10 mouse cellular contexts compared by ENCODE assay signal in genomic region chr11:73326485-73326886, GRCm38 (mm10). TPM values are rescaled to one million over a fixed set of nuclear protein-coding genes. Genes with fewer than 3 reads are reported as not detected.
DNase-seq lines count a peak whose midpoint lies in the region; ATAC-seq and TF ChIP-seq lines count a peak whose summit lies in the region.
"Had no signal": no experiment of that assay in that cellular context is flagged by ENCODE, and none has a peak within 500 bp of the region (broad histone marks: within the 10 kb centered on the region; RNA-seq: fewer than 3 reads in every experiment).

No protein-coding gene starts in this region.

- no peak overlapping the region for H3K27ac ChIP-seq in midbrain, postnatal 0 days (ENCODE audit: low read depth, low read length)
- H3K27ac ChIP-seq in midbrain, embryonic 14.5 days (replicated peaks; ENCODE audit: low read depth, low read length), result no peak overlapping the region
- H3K27ac ChIP-seq in intestine, embryonic 14.5 days (ENCODE audit: low read depth), result no peak overlapping the region
- no peak overlapping the region for H3K27ac ChIP-seq in liver, embryonic 11.5 days (ENCODE audit: low read depth, low read length)
- H3K27ac ChIP-seq in stomach, postnatal 0 days (replicated peaks), result 0 out of 2 replicates have a peak overlapping the region, but pooled peaks have one; percentile 9
- H3K27ac ChIP-seq: heart, embryonic 13.5 days; neural tube, embryonic 12.5 days had no signal

- intact Hi-C loops in gastrocnemius, postnatal 36 days (cut with DNase I), result no loop called here

- H3K4me3 ChIP-seq in midbrain, postnatal 0 days (ENCODE audit: low read depth, low read length), result no peak overlapping the region
- no peak overlapping the region for H3K4me3 ChIP-seq in midbrain, embryonic 14.5 days (replicated peaks; ENCODE audit: low read depth, low read length)
- no peak overlapping the region for H3K4me3 ChIP-seq in intestine, embryonic 14.5 days (ENCODE audit: low read depth, low read length)
- H3K4me3 ChIP-seq in liver, embryonic 11.5 days (ENCODE audit: low read depth, low read length), result no peak overlapping the region
- 0 out of 2 replicates have a peak overlapping the region, but pooled peaks have one; percentile 5 for H3K4me3 ChIP-seq in stomach, postnatal 0 days (ENCODE audit: low read depth, low read length)
- H3K4me3 ChIP-seq: heart, embryonic 13.5 days; neural tube, embryonic 12.5 days had no signal

- H3K27me3 ChIP-seq in midbrain, postnatal 0 days (ENCODE audit: insufficient read depth, low read length), result no peaks in the 10 kb centered on the region
- H3K27me3 ChIP-seq in midbrain, embryonic 14.5 days (ENCODE audit: control insufficient read depth, insufficient read depth, low read length), result no peaks in the 10 kb centered on the region
- no peaks in the 10 kb centered on the region for H3K27me3 ChIP-seq in intestine, embryonic 14.5 days (replicated peaks; ENCODE audit: control insufficient read depth, insufficient read depth, low read length)
- H3K27me3 ChIP-seq in liver, embryonic 11.5 days (replicated peaks; ENCODE audit: control insufficient read depth, insufficient read depth, low read length), result no peaks in the 10 kb centered on the region
- no peaks in the 10 kb centered on the region for H3K27me3 ChIP-seq in stomach, postnatal 0 days (ENCODE audit: control insufficient read depth, insufficient read depth, low read length)
- H3K27me3 ChIP-seq: heart, embryonic 13.5 days; neural tube, embryonic 12.5 days had no signal

- no peak for TF ChIP-seq EP300 in stomach, postnatal 0 days (optimal IDR thresholded peaks at IDR 0.05)

- 62% methylated on average over 12 of the region's 12 CpGs for WGBS in midbrain, postnatal 0 days
- WGBS in midbrain, embryonic 14.5 days, result 73% methylated on average over 12 of the region's 12 CpGs
- 29% methylated on average over 12 of the region's 12 CpGs for WGBS in intestine, embryonic 14.5 days
- 46% methylated on average over 12 of the region's 12 CpGs for WGBS in liver, embryonic 11.5 days
- WGBS in stomach, postnatal 0 days, result 11% methylated on average over 12 of the region's 12 CpGs

- no peak for TF ChIP-seq CTCF in midbrain, postnatal 0 days (IDR thresholded peaks at IDR 0.05)
- TF ChIP-seq CTCF in stomach, postnatal 0 days (IDR thresholded peaks at IDR 0.05; ENCODE audit: low read depth), result no peak

- peak; percentile 5 for DNase-seq in midbrain, postnatal 0 days (ENCODE audit: low spot score)
- no peak for DNase-seq in midbrain, embryonic 14.5 days
- no peak for DNase-seq in intestine, embryonic 14.5 days (ENCODE audit: low spot score)
- DNase-seq in liver, embryonic 11.5 days (ENCODE audit: low spot score), result no peak
- peak; percentile 56 for DNase-seq in stomach, postnatal 0 days (ENCODE audit: low spot score)
- DNase-seq in gastrocnemius, postnatal 36 days, result no peak
- DNase-seq in layer of hippocampus, postnatal 14 days (ENCODE audit: low spot score in 2 of 2), result no peak
- DNase-seq in cerebellum, adult 8-10 months, result no peak

- no peak for ATAC-seq in midbrain, postnatal 0 days (ENCODE audit: low FRiP score)
- ATAC-seq in midbrain, embryonic 14.5 days (ENCODE audit: low FRiP score, low TSS enrichment), result no peak
- ATAC-seq in intestine, embryonic 14.5 days (replicated peaks; ENCODE audit: low FRiP score, low TSS enrichment, low read depth), result no peak
- ATAC-seq in liver, embryonic 11.5 days (replicated peaks; ENCODE audit: low FRiP score), result peak; percentile 77
- ATAC-seq in stomach, postnatal 0 days (ENCODE audit: low FRiP score, low TSS enrichment), result peak; percentile 89

- no peak overlapping the region for H3K9ac ChIP-seq in midbrain, postnatal 0 days (replicated peaks; ENCODE audit: low read length, poor library complexity, severe bottlenecking)
- no peak overlapping the region for H3K9ac ChIP-seq in midbrain, embryonic 14.5 days (replicated peaks; ENCODE audit: low read length)
- H3K9ac ChIP-seq in intestine, embryonic 14.5 days (ENCODE audit: low read length), result no peak overlapping the region
- H3K9ac ChIP-seq in liver, embryonic 11.5 days (ENCODE audit: low read depth, low read length), result no peak overlapping the region
- no peak overlapping the region for H3K9ac ChIP-seq in stomach, postnatal 0 days (ENCODE audit: low read length)
- H3K9ac ChIP-seq: heart, embryonic 13.5 days; neural tube, embryonic 12.5 days had no signal

- H3K36me3 ChIP-seq in midbrain, postnatal 0 days (ENCODE audit: insufficient read depth, low read length), result no peaks in the 10 kb centered on the region
- no peaks in the 10 kb centered on the region for H3K36me3 ChIP-seq in midbrain, embryonic 14.5 days (ENCODE audit: control insufficient read depth, insufficient read depth, low read length)
- H3K36me3 ChIP-seq in intestine, embryonic 14.5 days (ENCODE audit: control insufficient read depth, insufficient read depth, low read length), result no peaks in the 10 kb centered on the region
- no peaks in the 10 kb centered on the region for H3K36me3 ChIP-seq in liver, embryonic 11.5 days (ENCODE audit: control insufficient read depth, insufficient read depth, low read length)
- H3K36me3 ChIP-seq in stomach, postnatal 0 days (ENCODE audit: control insufficient read depth, insufficient read depth, low read length), result no peaks in the 10 kb centered on the region
- H3K36me3 ChIP-seq: heart, embryonic 13.5 days; neural tube, embryonic 12.5 days had no signal

- no peaks in the 10 kb centered on the region for H3K9me3 ChIP-seq in midbrain, postnatal 0 days (ENCODE audit: low read length)
- H3K9me3 ChIP-seq in midbrain, embryonic 14.5 days (ENCODE audit: control insufficient read depth, low read length), result no peaks in the 10 kb centered on the region
- no peaks in the 10 kb centered on the region for H3K9me3 ChIP-seq in intestine, embryonic 14.5 days (ENCODE audit: control insufficient read depth, low read length)
- H3K9me3 ChIP-seq in liver, embryonic 11.5 days (ENCODE audit: control insufficient read depth, low read length), result no peaks in the 10 kb centered on the region
- no peaks in the 10 kb centered on the region for H3K9me3 ChIP-seq in stomach, postnatal 0 days (ENCODE audit: control insufficient read depth, low read length)
- H3K9me3 ChIP-seq: heart, embryonic 13.5 days; neural tube, embryonic 12.5 days had no signal

- H3K4me1 ChIP-seq in midbrain, postnatal 0 days (ENCODE audit: insufficient read depth, low read length), result no peaks in the 10 kb centered on the region
- H3K4me1 ChIP-seq in midbrain, embryonic 14.5 days (ENCODE audit: control insufficient read depth, insufficient read depth, low read length), result no peaks in the 10 kb centered on the region
- H3K4me1 ChIP-seq in intestine, embryonic 14.5 days (replicated peaks; ENCODE audit: control insufficient read depth, insufficient read depth, low read length), result 0 out of 2 replicates have a peak, but pooled peaks cover 2% of the 10 kb centered on the region
- no peaks in the 10 kb centered on the region for H3K4me1 ChIP-seq in liver, embryonic 11.5 days (replicated peaks; ENCODE audit: control insufficient read depth, insufficient read depth, low read length)
- H3K4me1 ChIP-seq in stomach, postnatal 0 days (replicated peaks; ENCODE audit: control insufficient read depth, insufficient read depth), result no peaks in the 10 kb centered on the region
- H3K4me1 ChIP-seq: heart, embryonic 13.5 days; neural tube, embryonic 12.5 days had no signal

- no peak overlapping the region for H3K4me2 ChIP-seq in midbrain, postnatal 0 days (ENCODE audit: low read depth, low read length, poor library complexity, severe bottlenecking)
- no peak overlapping the region for H3K4me2 ChIP-seq in midbrain, embryonic 14.5 days (ENCODE audit: low read length)
- H3K4me2 ChIP-seq in intestine, embryonic 14.5 days (ENCODE audit: low read length), result peak overlapping the region; percentile 32
- H3K4me2 ChIP-seq in liver, embryonic 11.5 days, result no peak overlapping the region
- H3K4me2 ChIP-seq in stomach, postnatal 0 days (replicated peaks; ENCODE audit: low read depth), result peak overlapping the region; percentile 21
- H3K4me2 ChIP-seq: heart, embryonic 13.5 days; neural tube, embryonic 12.5 days had no signal

RNA-seq across cellular contexts. Expression of gene Aspa, which starts 2.9 kb away (rescaled TPM):
- total RNA-seq in midbrain, postnatal 0 days (2014; rRNA removed), result 3.0 and 3.9 TPM in 2 replicates
- 4.2 and 5.0 TPM in 2 replicates for polyA plus RNA-seq in midbrain, postnatal 0 days (2015; fragmentation: Nextera tagmentation; extraction: Ambion mirVana)
- 0.55 and 0.84 TPM in 2 replicates for polyA plus RNA-seq in midbrain, embryonic 14.5 days (2014; fragmentation: Nextera tagmentation; extraction: Ambion mirVana)
- polyA plus RNA-seq in intestine, embryonic 14.5 days (2014; fragmentation: Nextera tagmentation; extraction: Ambion mirVana), result 0.38 TPM in 2 replicates
- 0.82 and 2.1 TPM in 2 replicates for polyA plus RNA-seq in liver, embryonic 11.5 days (2014; fragmentation: Nextera tagmentation; extraction: Ambion mirVana)
- 2.7 and 3.3 TPM in 2 replicates for polyA plus RNA-seq in stomach, postnatal 0 days (2015; fragmentation: Nextera tagmentation; extraction: Ambion mirVana)
- total RNA-seq in gastrocnemius, postnatal 36 days (2021), result 1 to 10 TPM; 1.7 to 3.8 TPM
- total RNA-seq in layer of hippocampus, postnatal 14 days (2021), result 1 to 10 TPM; 3.8 to 4.5 TPM

RNA-seq across cellular contexts. Expression of gene Gm49340, which starts 3.1 kb away (rescaled TPM):
- not detected in 2 replicates for total RNA-seq in midbrain, postnatal 0 days (2014; rRNA removed)
- not detected in 2 replicates for polyA plus RNA-seq in midbrain, postnatal 0 days (2015; fragmentation: Nextera tagmentation; extraction: Ambion mirVana)
- polyA plus RNA-seq in midbrain, embryonic 14.5 days (2014; fragmentation: Nextera tagmentation; extraction: Ambion mirVana), result not detected in 2 replicates
- not detected in 2 replicates for polyA plus RNA-seq in intestine, embryonic 14.5 days (2014; fragmentation: Nextera tagmentation; extraction: Ambion mirVana)
- not detected in 2 replicates for polyA plus RNA-seq in liver, embryonic 11.5 days (2014; fragmentation: Nextera tagmentation; extraction: Ambion mirVana)
- not detected in 2 replicates for polyA plus RNA-seq in stomach, postnatal 0 days (2015; fragmentation: Nextera tagmentation; extraction: Ambion mirVana)
- total RNA-seq in gastrocnemius, postnatal 36 days (2021), result not detected
- not detected for total RNA-seq in layer of hippocampus, postnatal 14 days (2021)
- polyA plus RNA-seq: heart, embryonic 13.5 days; neural tube, embryonic 12.5 days had no signal

RNA-seq across cellular contexts. Expression of gene Spata22, which starts 3.1 kb away (rescaled TPM):
- total RNA-seq in midbrain, postnatal 0 days (2014; rRNA removed), result not detected in 2 replicates
- polyA plus RNA-seq in midbrain, postnatal 0 days (2015; fragmentation: Nextera tagmentation; extraction: Ambion mirVana), result 0.16 and 0.31 TPM in 2 replicates
- polyA plus RNA-seq in midbrain, embryonic 14.5 days (2014; fragmentation: Nextera tagmentation; extraction: Ambion mirVana), result not detected in 2 replicates
- polyA plus RNA-seq in intestine, embryonic 14.5 days (2014; fragmentation: Nextera tagmentation; extraction: Ambion mirVana), result not detected in 2 replicates
- polyA plus RNA-seq in liver, embryonic 11.5 days (2014; fragmentation: Nextera tagmentation; extraction: Ambion mirVana), result 0.32 TPM in 1 of 2 replicates, not detected in the other
- 0.17 TPM in 1 of 2 replicates, not detected in the other for polyA plus RNA-seq in stomach, postnatal 0 days (2015; fragmentation: Nextera tagmentation; extraction: Ambion mirVana)
- not detected for total RNA-seq in gastrocnemius, postnatal 36 days (2021)
- total RNA-seq in layer of hippocampus, postnatal 14 days (2021), result not detected
- polyA plus RNA-seq: heart, embryonic 13.5 days; neural tube, embryonic 12.5 days had no signal

RNA-seq across cellular contexts. Expression of gene Olfr20, which starts 24.1 kb away (rescaled TPM):
- total RNA-seq in midbrain, postnatal 0 days (2014; rRNA removed), result not detected in 2 replicates
- polyA plus RNA-seq in midbrain, postnatal 0 days (2015; fragmentation: Nextera tagmentation; extraction: Ambion mirVana), result not detected in 2 replicates
- polyA plus RNA-seq in midbrain, embryonic 14.5 days (2014; fragmentation: Nextera tagmentation; extraction: Ambion mirVana), result not detected in 2 replicates
- not detected in 2 replicates for polyA plus RNA-seq in intestine, embryonic 14.5 days (2014; fragmentation: Nextera tagmentation; extraction: Ambion mirVana)
- polyA plus RNA-seq in liver, embryonic 11.5 days (2014; fragmentation: Nextera tagmentation; extraction: Ambion mirVana), result 0.16 TPM in 1 of 2 replicates, not detected in the other
- 0.06 TPM in 1 of 2 replicates, not detected in the other for polyA plus RNA-seq in stomach, postnatal 0 days (2015; fragmentation: Nextera tagmentation; extraction: Ambion mirVana)
- total RNA-seq in gastrocnemius, postnatal 36 days (2021), result not detected
- not detected for total RNA-seq in layer of hippocampus, postnatal 14 days (2021)
- polyA plus RNA-seq: heart, embryonic 13.5 days; neural tube, embryonic 12.5 days had no signal

RNA-seq across cellular contexts. Expression of gene Olfr376, which starts 44.6 kb away (rescaled TPM):
- total RNA-seq in midbrain, postnatal 0 days (2014; rRNA removed), result not detected in 2 replicates
- not detected in 2 replicates for polyA plus RNA-seq in midbrain, postnatal 0 days (2015; fragmentation: Nextera tagmentation; extraction: Ambion mirVana)
- polyA plus RNA-seq in midbrain, embryonic 14.5 days (2014; fragmentation: Nextera tagmentation; extraction: Ambion mirVana), result not detected in 2 replicates
- polyA plus RNA-seq in intestine, embryonic 14.5 days (2014; fragmentation: Nextera tagmentation; extraction: Ambion mirVana), result not detected in 2 replicates
- polyA plus RNA-seq in liver, embryonic 11.5 days (2014; fragmentation: Nextera tagmentation; extraction: Ambion mirVana), result not detected in 2 replicates
- polyA plus RNA-seq in stomach, postnatal 0 days (2015; fragmentation: Nextera tagmentation; extraction: Ambion mirVana), result not detected in 2 replicates
- total RNA-seq in gastrocnemius, postnatal 36 days (2021), result not detected
- not detected for total RNA-seq in layer of hippocampus, postnatal 14 days (2021)
- polyA plus RNA-seq: heart, embryonic 13.5 days; neural tube, embryonic 12.5 days had no signal

Comparison
In these comparisons a context has a peak if more than half of its experiments do, and no peak if none do; other contexts are left out.
1. DNase-seq: peak in midbrain, postnatal 0 days (single experiment) and stomach, postnatal 0 days (single experiment); none in midbrain, embryonic 14.5 days (single experiment), intestine, embryonic 14.5 days (single experiment), liver, embryonic 11.5 days (single experiment), gastrocnemius, postnatal 36 days (0 of 2), layer of hippocampus, postnatal 14 days (0 of 2) and cerebellum, adult 8-10 months (single experiment).
2. ATAC-seq: peak in liver, embryonic 11.5 days (single experiment) and stomach, postnatal 0 days (single experiment); none in midbrain, postnatal 0 days (single experiment), midbrain, embryonic 14.5 days (single experiment) and intestine, embryonic 14.5 days (single experiment).
3. H3K4me2 ChIP-seq: peak in intestine, embryonic 14.5 days (single experiment) and stomach, postnatal 0 days (single experiment); none in midbrain, postnatal 0 days (single experiment), midbrain, embryonic 14.5 days (single experiment) and liver, embryonic 11.5 days (single experiment).